Mouse (Mus musculus) lung, adult 2 months (tissue): ENCODE results near the gene Fyb2. TPM values are rescaled to one million over a fixed set of nuclear protein-coding genes. Genes with fewer than 3 reads are reported as not detected.

Source experiments
- DNase-seq: peaks from one replicate; pipeline ENCODE4 v3.0.0; 2022
- H3K4me1 ChIP-seq: fragments of 200-500 bp; 2 replicates; pipeline ENCODE4 v1.6.1; 2011; ENCODE audit warnings: low read length; ENCODE audit not compliant: control insufficient read depth, insufficient read depth
- H3K4me3 ChIP-seq: fragments of 200-500 bp; replicated peaks from 2 replicates; pipeline ENCODE3; 2011; ENCODE audit warnings: low read depth, mild to moderate bottlenecking, control low read depth, low read length; ENCODE audit errors: extremely low read depth
- CTCF ChIP-seq: fragments of 200-500 bp; IDR thresholded peaks from 2 replicates; pipeline ENCODE4 v1.5.1; 2011; ENCODE audit warnings: mild to moderate bottlenecking, low read length, control low read depth; ENCODE audit not compliant: insufficient read depth
- POLR2A ChIP-seq: fragments of 200-500 bp; IDR thresholded peaks from 2 replicates; pipeline ENCODE4 v1.6.1; 2011; ENCODE audit warnings: low read depth, mild to moderate bottlenecking, control low read depth, low read length, borderline replicate concordance; ENCODE audit errors: extremely low read depth
- WGBS: fragments of 180-500 bp; shearing (Covaris S2); methylation state at CpG from one replicate; pipeline ENCODE4 v1.1.7; 2018; 5-methylcytosine and 5-hydroxymethylcytosine counted together
- polyA plus RNA-seq: library from polyadenylated mRNA; depleted of rRNA; stranded (reverse); fragments of >200 nt; gene quantifications from 2 replicates; pipeline ENCODE4 v1.2.3, GENCODE M21; 2012

Fyb2 gene
- polyA plus RNA-seq, 1 experiment: 0.04 TPM

- TF ChIP-seq CTCF: no peak
- H3K4me1 ChIP-seq: no peaks in the 10 kb centered on the region
- 74% methylated on average over 5 of the region's 5 CpGs for WGBS
- H3K4me3 ChIP-seq: no peak overlapping the region
- no peak for DNase-seq
Measured at GRCm38 (mm10) chr4:104893588-104893987, 19.7 kb upstream of the Fyb2 start.

GRCm38 (mm10) chr4:104894004-104894734 lies 19.1 kb upstream of the Fyb2 start:
- TF ChIP-seq CTCF (peak; percentile 57), POLR2A (no peak)
- Histone ChIP-seq H3K4me1 (no peaks in the 10 kb centered on the region), H3K4me3 (no peak overlapping the region)
- peak; percentile 17 for DNase-seq
- WGBS: 54% methylated on average over 13 of the region's 13 CpGs

- Histone ChIP-seq H3K4me1 (no peaks in the 10 kb centered on the region), H3K4me3 (no peak overlapping the region)
- DNase-seq: no peak
- 74% methylated on average over 2 of the region's 2 CpGs for WGBS
- TF ChIP-seq POLR2A: no peak
- TF ChIP-seq CTCF: no peak
Measured at GRCm38 (mm10) chr4:104902836-104903235, 10.4 kb upstream of the Fyb2 start.

- DNase-seq: no peak
- no peaks in the 10 kb centered on the region for H3K4me1 ChIP-seq
- H3K4me3 ChIP-seq: no peak overlapping the region
- TF ChIP-seq CTCF (no peak), POLR2A (no peak)
- 83% methylated on average over 6 of the region's 6 CpGs for WGBS
Measured at GRCm38 (mm10) chr4:104905049-104905448, 8.2 kb upstream of the Fyb2 start.

- WGBS: 33% methylated on average over 7 of the region's 7 CpGs
Measured at GRCm38 (mm10) chr4:104911685-104912084, 1.6 kb upstream of the Fyb2 start.

GRCm38 (mm10) chr4:104914711-104915247 lies 1.5 kb downstream of the Fyb2 start:
- no peaks in the 10 kb centered on the region for H3K4me1 ChIP-seq
- no peak for DNase-seq
- no peak for TF ChIP-seq CTCF
- TF ChIP-seq POLR2A: no peak
- WGBS: 56% methylated on average over 6 of the region's 6 CpGs
- H3K4me3 ChIP-seq: no peak overlapping the region

More at GRCm38 (mm10) chr4:104911685-104912084, 1.6 kb upstream of the Fyb2 start:
- TF ChIP-seq POLR2A (no peak), CTCF (peak; percentile 69)
- Histone ChIP-seq H3K4me3 (no peak overlapping the region), H3K4me1 (no peaks in the 10 kb centered on the region)
- peak; percentile 77 for DNase-seq

GRCm38 (mm10) chr4:104918017-104918416 lies 4.8 kb downstream of the Fyb2 start:
- Histone ChIP-seq H3K4me1 (no peaks in the 10 kb centered on the region), H3K4me3 (no peak overlapping the region)
- DNase-seq: no peak
- WGBS: 72% methylated on average over 6 of the region's 6 CpGs
- TF ChIP-seq CTCF (no peak), POLR2A (no peak)

- WGBS: 82% methylated on average over 5 of the region's 5 CpGs
- Histone ChIP-seq H3K4me3 (no peak overlapping the region), H3K4me1 (no peaks in the 10 kb centered on the region)
- no peak for DNase-seq
- TF ChIP-seq POLR2A (no peak), CTCF (no peak)
Measured at GRCm38 (mm10) chr4:104925383-104925782, 12.1 kb downstream of the Fyb2 start.

- WGBS: 76% methylated on average over 7 of the region's 7 CpGs
- no peak for DNase-seq
- Histone ChIP-seq H3K4me3 (no peak overlapping the region), H3K4me1 (no peaks in the 10 kb centered on the region)
- no peak for TF ChIP-seq CTCF
Measured at GRCm38 (mm10) chr4:104929165-104929564, 15.9 kb downstream of the Fyb2 start.

- TF ChIP-seq CTCF (no peak), POLR2A (no peak)
- DNase-seq: no peak
- Histone ChIP-seq H3K4me3 (no peak overlapping the region), H3K4me1 (no peaks in the 10 kb centered on the region)
Measured at GRCm38 (mm10) chr4:104933620-104934019, 20.4 kb downstream of the Fyb2 start.

GRCm38 (mm10) chr4:104934997-104935396 lies 21.7 kb downstream of the Fyb2 start:
- 64% methylated on average over 3 of the region's 3 CpGs for WGBS
- no peak overlapping the region for H3K4me3 ChIP-seq
- DNase-seq: no peak
- no peaks in the 10 kb centered on the region for H3K4me1 ChIP-seq
- no peak for TF ChIP-seq CTCF
- no peak for TF ChIP-seq POLR2A
